Mouse (Mus musculus): ENCODE measurements at regions not wholly inside any gene's neighbourhood (a gene's known extent, or its start where the extent isn't known, plus 50 kb on each side); places are given as distances from the start of the nearest gene placed in this dataset.

GRCm38 (mm10) chr2:9658880-9659279 lies 222.2 kb upstream of the 4930412O13Rik start:
- no peak for TF ChIP-seq CTCF (IDR thresholded peaks at IDR 0.05; ENCODE audit: low read depth)
- no peak for TF ChIP-seq EP300 (IDR thresholded peaks at IDR 0.05; ENCODE audit: low read depth)
